Mouse (Mus musculus): Measurements from ENCODE around the gene Gnptab. TPM values are rescaled to one million over a fixed set of nuclear protein-coding genes. Genes with fewer than 3 reads are reported as not detected.

The Gnptab gene
- polyA plus RNA-seq (2016; fragmentation: Nextera tagmentation; extraction: Ambion mirVana), result 12.2 and 13.5 TPM in 2 replicates

DNA sequence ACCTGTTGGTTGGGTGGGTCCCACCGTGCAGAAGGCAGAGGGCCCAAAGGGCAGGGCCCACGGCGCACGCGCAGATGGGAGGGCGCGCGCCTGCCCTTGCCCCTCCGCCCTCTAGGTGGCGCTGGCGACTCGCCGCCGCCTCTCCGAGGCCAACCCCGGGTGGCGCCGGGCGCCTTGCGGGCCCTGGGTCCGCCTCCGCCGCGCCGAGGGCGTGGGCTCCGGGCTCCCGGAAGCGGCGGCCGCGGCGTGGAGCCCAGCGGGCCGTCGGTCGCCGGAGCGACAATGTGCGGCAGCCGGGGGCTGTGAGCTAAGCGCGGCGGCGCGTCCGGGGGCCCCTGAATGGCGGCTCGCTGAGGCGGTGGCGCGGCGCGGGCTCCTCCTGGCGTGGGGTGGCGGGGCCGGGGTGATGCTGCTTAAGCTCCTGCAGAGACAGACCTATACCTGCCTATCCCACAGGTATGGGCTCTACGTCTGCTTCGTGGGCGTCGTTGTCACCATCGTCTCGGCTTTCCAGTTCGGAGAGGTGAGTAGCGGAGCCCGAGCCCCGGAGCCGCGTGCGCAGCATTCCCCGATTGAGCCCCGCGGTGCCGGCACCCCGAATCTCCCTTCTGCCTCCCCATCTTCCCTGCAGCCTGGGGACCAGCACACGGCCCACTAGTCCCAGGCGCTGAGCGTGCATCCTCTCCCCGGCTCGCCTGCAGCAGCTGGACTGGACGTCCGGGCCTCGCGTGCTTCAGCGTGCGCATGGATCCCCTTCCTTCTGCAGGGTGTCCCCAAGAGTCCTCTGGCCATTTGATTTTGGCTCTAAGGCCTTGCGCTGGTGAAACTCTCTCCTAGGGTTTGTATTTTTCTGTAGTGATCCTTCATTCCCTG, at the start of gene Gnptab, which contains the start of gene Dram1:
Gene Gnptab, plus strand, starts transcription at position 120 of the 873 bp plus-strand sequence.
Gene Dram1, minus strand, starts transcription at position 68 of the 873 bp plus-strand sequence.
- no peaks in the 10 kb centered on the region for H3K36me3 ChIP-seq
- peak within 1 kb of the TSS; percentile 87 for H3K4me3 ChIP-seq
- peak within 1 kb of the TSS; percentile 78 for H3K9ac ChIP-seq (replicated peaks)
- H3K4me2 ChIP-seq (replicated peaks), result peak within 1 kb of the TSS; percentile 89
- ATAC-seq (ENCODE audit: low FRiP score, low read depth), result peak; percentile 88
- H3K9me3 ChIP-seq, result no peaks in the 10 kb centered on the region
- under 1% methylated on average over 67 of the region's 87 CpGs for WGBS
- peaks cover 8% of the 10 kb centered on the region; the same call in 1 of the 2 replicates for H3K4me1 ChIP-seq
- H3K27me3 ChIP-seq, result no peaks in the 10 kb centered on the region
- peak within 1 kb of the TSS; percentile 75 for H3K27ac ChIP-seq (replicated peaks)

DNA sequence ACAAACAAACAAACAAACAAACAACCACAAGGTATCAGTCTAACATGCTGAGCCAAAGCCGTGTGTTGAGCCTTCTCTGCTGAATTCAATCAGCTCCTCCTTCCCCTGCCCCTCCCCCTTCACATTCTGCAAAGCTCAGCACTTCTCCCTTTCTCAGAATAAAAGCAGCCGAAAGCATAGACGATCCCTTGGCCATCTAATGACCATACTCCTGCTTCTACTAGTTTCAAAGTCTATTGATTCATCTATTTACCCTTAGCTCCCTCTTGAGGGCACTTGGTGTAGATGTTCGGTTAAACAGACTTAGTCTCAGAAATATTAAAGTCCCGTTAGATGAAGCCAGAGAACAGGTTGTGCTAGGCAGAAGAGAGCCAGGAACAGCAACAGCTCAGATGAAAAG, 48.2 kb upstream of the Gnptab start:
- no peak overlapping the region for H3K27ac ChIP-seq (replicated peaks)
- H3K4me2 ChIP-seq (replicated peaks), result no peak overlapping the region
- ATAC-seq (ENCODE audit: low FRiP score, low read depth), result no peak
- H3K9ac ChIP-seq (replicated peaks), result no peak overlapping the region
- H3K9me3 ChIP-seq, result no peaks in the 10 kb centered on the region
- H3K4me3 ChIP-seq, result no peak overlapping the region
- no peaks in the 10 kb centered on the region for H3K27me3 ChIP-seq
- no peaks in the 10 kb centered on the region for H3K36me3 ChIP-seq
- WGBS, result 31% methylated on average over 5 of the region's 5 CpGs
- no peaks in the 10 kb centered on the region for H3K4me1 ChIP-seq

GRCm38 (mm10) chr10:88340660-88341059, 38.3 kb upstream of the Gnptab start:
- Histone ChIP-seq H3K36me3 (no peaks in the 10 kb centered on the region), H3K27me3 (no peaks in the 10 kb centered on the region), H3K4me1 (no peaks in the 10 kb centered on the region), H3K9ac (replicated peaks) (no peak overlapping the region), H3K4me3 (no peak overlapping the region), H3K4me2 (replicated peaks) (no peak overlapping the region), H3K9me3 (no peaks in the 10 kb centered on the region), H3K27ac (replicated peaks) (no peak overlapping the region)
- ATAC-seq (ENCODE audit: low FRiP score, low read depth), result no peak
- WGBS, result 91% methylated on average over 9 of the region's 9 CpGs

DNA sequence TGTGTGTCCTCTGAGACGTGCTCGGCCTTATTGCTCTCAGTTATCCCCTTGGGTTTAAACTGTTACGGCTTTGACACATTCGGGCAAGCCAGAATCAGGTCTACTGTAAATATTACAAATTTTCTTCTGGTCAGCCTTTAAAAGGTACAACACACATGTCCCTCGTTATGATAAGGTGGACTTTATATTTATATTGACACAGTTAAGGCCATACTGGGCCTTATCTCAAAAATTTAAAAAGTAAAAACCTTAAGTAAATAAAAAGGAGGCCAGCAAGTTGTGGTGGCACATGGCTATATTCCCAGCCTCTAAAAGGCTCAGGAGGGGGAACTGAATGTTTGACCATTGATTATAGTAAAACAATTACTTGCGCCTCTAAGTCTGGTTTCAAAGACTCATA, 37.6 kb upstream of the Gnptab start:
- ATAC-seq (ENCODE audit: low FRiP score, low read depth), result no peak
- Histone ChIP-seq H3K27me3 (no peaks in the 10 kb centered on the region), H3K9ac (replicated peaks) (no peak overlapping the region), H3K9me3 (no peaks in the 10 kb centered on the region), H3K27ac (replicated peaks) (no peak overlapping the region), H3K4me3 (no peak overlapping the region), H3K4me2 (replicated peaks) (no peak overlapping the region), H3K4me1 (no peaks in the 10 kb centered on the region), H3K36me3 (no peaks in the 10 kb centered on the region)
- 88% methylated on average over 6 of the region's 6 CpGs for WGBS

DNA sequence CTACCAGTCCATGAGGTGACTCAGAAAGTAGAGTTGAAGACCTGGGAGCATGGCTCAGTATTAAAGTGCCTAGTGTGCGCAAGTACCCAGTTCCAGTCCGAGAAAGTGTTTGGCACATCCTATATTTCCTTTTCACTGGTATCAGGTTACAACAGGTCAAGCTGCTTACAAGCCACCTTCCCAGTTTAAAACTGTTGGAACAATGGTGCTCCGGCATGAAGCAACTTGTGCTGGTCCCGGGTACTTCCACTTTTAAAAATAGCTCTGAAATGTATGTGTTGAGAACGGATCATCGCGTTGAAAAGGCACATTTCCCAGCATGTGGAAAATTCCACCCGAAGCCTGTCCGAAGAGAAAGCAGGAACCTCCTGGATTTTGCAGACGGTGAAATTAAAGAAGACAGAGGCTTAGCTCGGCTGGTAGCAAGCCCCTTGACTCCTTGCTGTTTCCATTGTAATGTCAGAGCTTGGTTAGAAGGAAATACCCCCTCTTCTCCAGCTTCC, 33.0 kb upstream of the Gnptab start:
- Histone ChIP-seq H3K27ac (replicated peaks) (no peak overlapping the region), H3K36me3 (no peaks in the 10 kb centered on the region), H3K9me3 (no peaks in the 10 kb centered on the region), H3K4me1 (0 out of 2 replicates have a peak, but pooled peaks cover 9% of the 10 kb centered on the region), H3K27me3 (no peaks in the 10 kb centered on the region), H3K4me3 (no peak overlapping the region), H3K9ac (replicated peaks) (no peak overlapping the region), H3K4me2 (replicated peaks) (no peak overlapping the region)
- WGBS, result 51% methylated on average over 11 of the region's 11 CpGs
- ATAC-seq (ENCODE audit: low FRiP score, low read depth), result no peak

DNA sequence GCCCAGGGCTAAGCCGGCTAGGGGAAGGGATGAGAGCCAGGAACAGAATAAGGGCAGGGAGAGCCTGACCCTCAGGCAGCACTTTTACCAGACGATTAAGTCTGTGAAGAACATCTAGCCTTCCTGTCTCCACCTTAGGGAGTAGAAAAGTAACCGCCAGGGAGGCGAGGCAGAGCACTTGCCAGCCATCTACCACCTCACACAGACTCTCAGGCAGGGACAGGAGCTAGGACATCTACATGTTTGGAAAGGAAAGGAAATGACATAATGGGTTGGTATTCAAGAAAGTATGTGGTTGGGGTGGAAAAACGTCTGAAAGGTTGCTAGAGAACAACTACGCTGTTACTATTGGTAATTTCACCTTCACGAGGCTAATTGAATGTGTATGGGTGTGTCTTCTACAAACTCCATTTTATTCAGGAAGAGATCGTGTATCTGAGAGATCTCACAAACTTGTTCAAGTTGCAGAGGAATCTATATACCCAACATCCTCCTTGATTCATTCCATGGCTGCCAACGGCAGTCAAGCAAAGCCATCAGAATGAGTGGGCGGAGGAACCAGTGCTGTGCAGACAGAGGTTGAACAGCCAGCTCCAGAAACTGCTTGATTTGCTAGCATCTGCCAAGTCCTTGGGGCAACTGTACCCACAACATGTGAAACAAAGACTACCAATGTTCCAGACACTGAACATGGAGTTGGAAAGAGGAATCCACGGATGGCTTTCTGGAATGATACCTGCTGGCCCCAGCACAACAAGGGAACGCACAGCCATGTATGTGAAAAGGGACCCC, 32.3 kb upstream of the Gnptab start:
- no peak overlapping the region for H3K4me3 ChIP-seq
- H3K4me2 ChIP-seq (replicated peaks), result no peak overlapping the region
- no peaks in the 10 kb centered on the region for H3K9me3 ChIP-seq
- H3K27ac ChIP-seq (replicated peaks), result no peak overlapping the region
- H3K27me3 ChIP-seq, result no peaks in the 10 kb centered on the region
- H3K4me1 ChIP-seq, result 0 out of 2 replicates have a peak, but pooled peaks cover 9% of the 10 kb centered on the region
- no peak for ATAC-seq (ENCODE audit: low FRiP score, low read depth)
- no peak overlapping the region for H3K9ac ChIP-seq (replicated peaks)
- H3K36me3 ChIP-seq, result no peaks in the 10 kb centered on the region
- 75% methylated on average over 12 of the region's 12 CpGs for WGBS

GRCm38 (mm10) chr10:88349800-88350199, 29.1 kb upstream of the Gnptab start:
- H3K27ac ChIP-seq (replicated peaks), result no peak overlapping the region
- no peak for ATAC-seq (ENCODE audit: low FRiP score, low read depth)
- H3K4me1 ChIP-seq, result 0 out of 2 replicates have a peak, but pooled peaks cover 9% of the 10 kb centered on the region
- H3K36me3 ChIP-seq, result no peaks in the 10 kb centered on the region
- no peak overlapping the region for H3K4me2 ChIP-seq (replicated peaks)
- H3K27me3 ChIP-seq, result 0 out of 2 replicates have a peak, but pooled peaks cover under 1% of the 10 kb centered on the region
- H3K4me3 ChIP-seq, result no peak overlapping the region
- no peaks in the 10 kb centered on the region for H3K9me3 ChIP-seq
- WGBS, result 10% methylated on average over 8 of the region's 8 CpGs
- no peak overlapping the region for H3K9ac ChIP-seq (replicated peaks)

GRCm38 (mm10) chr10:88350687-88351086, 28.2 kb upstream of the Gnptab start:
- Histone ChIP-seq H3K27me3 (peaks cover 10% of the 10 kb centered on the region), H3K4me3 (no peak overlapping the region), H3K4me2 (replicated peaks) (no peak overlapping the region), H3K9ac (replicated peaks) (no peak overlapping the region), H3K27ac (replicated peaks) (no peak overlapping the region), H3K36me3 (no peaks in the 10 kb centered on the region), H3K9me3 (no peaks in the 10 kb centered on the region), H3K4me1 (0 out of 2 replicates have a peak, but pooled peaks cover 9% of the 10 kb centered on the region)
- 64% methylated on average over 2 of the region's 2 CpGs for WGBS
- ATAC-seq (ENCODE audit: low FRiP score, low read depth), result no peak

- Histone ChIP-seq H3K4me1 (0 out of 2 replicates have a peak, but pooled peaks cover 9% of the 10 kb centered on the region), H3K4me2 (replicated peaks) (no peak overlapping the region), H3K9ac (replicated peaks) (no peak overlapping the region), H3K4me3 (no peak overlapping the region), H3K9me3 (no peaks in the 10 kb centered on the region), H3K27ac (replicated peaks) (no peak overlapping the region), H3K36me3 (no peaks in the 10 kb centered on the region), H3K27me3 (peaks cover 19% of the 10 kb centered on the region)
- WGBS, result 54% methylated on average over 5 of the region's 5 CpGs
- ATAC-seq (ENCODE audit: low FRiP score, low read depth), result no peak
These were observed 27.4 kb upstream of the Gnptab start for GRCm38 (mm10) chr10:88351411-88352103.

- 0 out of 2 replicates have a peak, but pooled peaks cover 9% of the 10 kb centered on the region for H3K4me1 ChIP-seq
- H3K4me3 ChIP-seq, result no peak overlapping the region
- H3K27me3 ChIP-seq, result peaks cover 28% of the 10 kb centered on the region
- no peaks in the 10 kb centered on the region for H3K36me3 ChIP-seq
- no peak overlapping the region for H3K4me2 ChIP-seq (replicated peaks)
- 98% methylated on average over 2 of the region's 2 CpGs for WGBS
- H3K9ac ChIP-seq (replicated peaks), result no peak overlapping the region
- no peak overlapping the region for H3K27ac ChIP-seq (replicated peaks)
- H3K9me3 ChIP-seq, result no peaks in the 10 kb centered on the region
- ATAC-seq (ENCODE audit: low FRiP score, low read depth), result no peak
These were observed 26.4 kb upstream of the Gnptab start for GRCm38 (mm10) chr10:88352549-88352948.

DNA sequence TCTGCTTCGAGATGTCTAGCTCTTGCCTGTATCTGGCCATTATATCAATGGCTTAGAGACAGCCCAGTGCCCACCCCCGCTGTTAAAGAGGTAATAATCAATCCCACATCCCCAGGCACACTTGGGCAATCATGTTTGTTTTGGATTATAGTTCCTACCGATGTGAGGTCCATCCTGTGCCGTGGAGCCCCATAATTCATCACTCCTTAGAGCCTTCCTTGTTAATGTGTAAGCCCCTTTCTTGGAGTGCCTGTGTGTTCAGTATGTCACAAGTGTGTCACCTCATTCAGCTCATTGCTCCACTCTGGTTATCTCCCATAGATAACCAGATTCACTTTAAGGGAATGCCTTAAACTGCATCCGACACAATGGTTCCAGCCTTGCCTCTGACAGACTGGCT, 24.3 kb upstream of the Gnptab start:
- Histone ChIP-seq H3K27me3 (peaks cover 32% of the 10 kb centered on the region), H3K4me2 (replicated peaks) (no peak overlapping the region), H3K9me3 (0 out of 2 replicates have a peak, but pooled peaks cover 4% of the 10 kb centered on the region), H3K27ac (replicated peaks) (no peak overlapping the region), H3K9ac (replicated peaks) (no peak overlapping the region), H3K4me3 (no peak overlapping the region), H3K4me1 (0 out of 2 replicates have a peak, but pooled peaks cover 9% of the 10 kb centered on the region), H3K36me3 (no peaks in the 10 kb centered on the region)
- WGBS, result 85% methylated on average over 5 of the region's 5 CpGs
- ATAC-seq (ENCODE audit: low FRiP score, low read depth), result no peak

Data from midbrain, embryonic 12.5 days (tissue).